Mouse (Mus musculus) hindbrain, embryonic 16.5 days (tissue): ENCODE results near the gene Opn5. TPM values are rescaled to one million over a fixed set of nuclear protein-coding genes. Genes with fewer than 3 reads are reported as not detected.

Experiments used
- ATAC-seq: fragments of 200-750 bp; cut with Nextera tagmentation; 2 replicates; pipeline ENCODE4 v1.8.0; 2017; ENCODE audit warnings: moderate TSS enrichment, moderate library complexity
- H3K27ac ChIP-seq: fragments of 300-500 bp; sonication (generic); 2 replicates; pipeline ENCODE4 v1.5.1; 2014; ENCODE audit warnings: low read depth, mild to moderate bottlenecking, control low read depth, low read length, moderate library complexity
- H3K27me3 ChIP-seq: fragments of 300-500 bp; sonication (generic); replicated peaks from 2 replicates; pipeline ENCODE4 v1.6.1; 2014; ENCODE audit warnings: low read length; ENCODE audit not compliant: control insufficient read depth, insufficient read depth
- H3K36me3 ChIP-seq: fragments of 300-500 bp; sonication (generic); 2 replicates; pipeline ENCODE4 v1.6.1; 2014; ENCODE audit warnings: mild to moderate bottlenecking, low read length, moderate library complexity, mixed read lengths; ENCODE audit not compliant: control insufficient read depth, insufficient read depth
- H3K4me1 ChIP-seq: fragments of 300-500 bp; sonication (generic); 2 replicates; pipeline ENCODE4 v1.6.1; 2014; ENCODE audit warnings: low read depth, low read length; ENCODE audit not compliant: control insufficient read depth, insufficient read depth
- H3K4me2 ChIP-seq: fragments of 300-500 bp; sonication (generic); 2 replicates; pipeline ENCODE4 v1.6.1; 2014; ENCODE audit warnings: mild to moderate bottlenecking, low read length, control low read depth, moderate library complexity
- H3K4me3 ChIP-seq: fragments of 300-500 bp; sonication (generic); 2 replicates; pipeline ENCODE4 v1.5.1; 2014; ENCODE audit warnings: mild to moderate bottlenecking, low read length, control low read depth, moderate library complexity
- H3K9ac ChIP-seq: fragments of 300-500 bp; sonication (generic); 2 replicates; pipeline ENCODE4 v1.6.1; 2014; ENCODE audit warnings: low read depth, mild to moderate bottlenecking, control low read depth, low read length, moderate library complexity
- H3K9me3 ChIP-seq: fragments of 300-500 bp; sonication (generic); 2 replicates; pipeline ENCODE4 v1.6.1; 2014; ENCODE audit warnings: mild to moderate bottlenecking, low read length, moderate library complexity; ENCODE audit not compliant: control insufficient read depth
- WGBS: fragments of 180-500 bp; shearing (Covaris S2); extraction: QIAGEN DNeasy Blood & Tissue Kit; methylation state at CpG from one replicate; pipeline ENCODE4 v1.1.7; 2014; 5-methylcytosine and 5-hydroxymethylcytosine counted together
- polyA plus RNA-seq: library from polyadenylated mRNA; unstranded; fragments of >200 nt; fragmentation: Nextera tagmentation; extraction: Ambion mirVana; gene quantifications from 2 replicates; pipeline ENCODE4 v1.2.1, GENCODE M21; 2015

The Opn5 gene
- polyA plus RNA-seq, 1 experiment from 2014 or later, result 0.10 TPM

DNA sequence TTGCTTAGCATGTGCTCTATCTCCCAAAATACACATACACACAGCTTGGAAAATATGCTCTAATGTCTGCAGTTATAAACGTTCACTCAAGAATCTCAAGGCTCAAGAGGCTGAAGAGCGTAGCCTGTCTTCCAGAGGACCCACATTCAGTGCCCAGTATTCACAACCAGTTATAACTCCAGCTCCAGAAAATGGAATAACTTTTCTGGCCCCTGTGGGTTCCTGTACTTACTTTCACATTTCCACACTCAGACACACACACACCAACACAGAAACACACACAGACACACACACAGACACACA, 28.2 kb downstream of the Opn5 start:
- no peak overlapping the region for H3K27ac ChIP-seq
- peak; percentile 27; the same call in 1 of the 2 replicates for ATAC-seq
- WGBS, result 62% methylated on average over 2 of the region's 2 CpGs

GRCm38 (mm10) chr17:42582281-42583028, 28.7 kb downstream of the Opn5 start:
- Histone ChIP-seq H3K27me3 (no peaks in the 10 kb centered on the region), H3K9ac (no peak overlapping the region), H3K9me3 (no peaks in the 10 kb centered on the region), H3K4me3 (no peak overlapping the region), H3K36me3 (no peaks in the 10 kb centered on the region), H3K4me1 (no peaks in the 10 kb centered on the region), H3K27ac (no peak overlapping the region), H3K4me2 (no peak overlapping the region)
- 25% methylated on average over 1 of the region's 1 CpGs for WGBS
- peak; percentile 75 for ATAC-seq

More for the DNA sequence above, 28.2 kb downstream of the Opn5 start:
- Histone ChIP-seq H3K27me3 (no peaks in the 10 kb centered on the region), H3K9me3 (no peaks in the 10 kb centered on the region), H3K9ac (no peak overlapping the region), H3K4me1 (no peaks in the 10 kb centered on the region), H3K4me2 (no peak overlapping the region), H3K4me3 (no peak overlapping the region), H3K36me3 (no peaks in the 10 kb centered on the region)

GRCm38 (mm10) chr17:42580623-42581022, 30.6 kb downstream of the Opn5 start:
- ATAC-seq, result no peak
- Histone ChIP-seq H3K27ac (no peak overlapping the region), H3K4me1 (no peaks in the 10 kb centered on the region), H3K4me3 (no peak overlapping the region), H3K27me3 (no peaks in the 10 kb centered on the region), H3K36me3 (no peaks in the 10 kb centered on the region), H3K9ac (no peak overlapping the region), H3K4me2 (no peak overlapping the region), H3K9me3 (no peaks in the 10 kb centered on the region)
- 81% methylated on average over 4 of the region's 4 CpGs for WGBS

DNA sequence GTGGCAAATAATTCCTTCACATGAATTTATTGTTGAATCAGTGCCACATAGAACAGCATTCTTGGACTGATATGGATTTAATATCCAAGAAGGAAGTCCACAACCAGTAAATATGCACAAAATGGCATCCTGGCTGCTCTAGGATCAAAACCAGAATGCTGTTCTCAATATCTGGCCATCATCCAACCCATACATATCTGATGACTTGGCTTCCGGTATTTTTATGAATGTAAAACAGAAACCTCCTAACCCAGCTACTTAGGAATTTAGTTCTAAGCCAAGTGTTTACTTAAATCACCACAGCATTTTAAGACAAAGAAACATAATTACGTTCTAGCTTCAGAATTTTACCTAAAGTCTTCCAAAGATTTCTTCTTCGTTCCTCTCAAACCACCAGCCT, 31.0 kb downstream of the Opn5 start:
- Histone ChIP-seq H3K9me3 (no peaks in the 10 kb centered on the region), H3K9ac (no peak overlapping the region), H3K27ac (no peak overlapping the region), H3K4me2 (no peak overlapping the region), H3K36me3 (no peaks in the 10 kb centered on the region), H3K4me1 (no peaks in the 10 kb centered on the region), H3K4me3 (no peak overlapping the region), H3K27me3 (no peaks in the 10 kb centered on the region)
- ATAC-seq, result no peak
- 83% methylated on average over 3 of the region's 3 CpGs for WGBS

DNA sequence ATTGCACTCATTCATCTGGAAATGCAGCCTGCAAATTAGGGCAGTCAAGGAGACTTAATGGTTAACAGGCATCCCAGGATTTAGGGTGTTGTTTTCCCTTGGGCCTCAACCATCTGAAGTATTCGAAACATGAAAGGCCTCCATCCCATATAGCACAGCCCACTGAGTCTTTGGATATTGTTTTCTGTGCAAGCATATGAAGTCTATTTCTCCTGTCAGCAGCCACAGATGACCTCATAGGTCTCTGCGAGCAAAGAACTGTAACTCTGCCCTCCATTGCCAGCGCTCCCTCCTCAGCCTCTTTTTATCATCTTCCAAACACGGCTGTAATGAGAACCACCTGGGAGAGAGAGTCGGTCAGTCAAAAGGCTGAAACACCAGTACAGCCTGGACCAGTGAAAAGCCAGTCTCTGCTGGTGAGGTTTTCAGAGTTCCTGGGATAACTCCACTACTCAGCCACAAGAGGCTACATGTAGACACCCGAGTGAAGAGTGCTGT, 34.5 kb downstream of the Opn5 start:
- ATAC-seq, result no peak
- 55% methylated on average over 6 of the region's 6 CpGs for WGBS
- H3K27me3 ChIP-seq, result no peaks in the 10 kb centered on the region

GRCm38 (mm10) chr17:42573786-42574185, 37.4 kb downstream of the Opn5 start:
- 94% methylated on average over 8 of the region's 8 CpGs for WGBS

More for the DNA sequence above, 34.5 kb downstream of the Opn5 start:
- Histone ChIP-seq H3K9ac (no peak overlapping the region), H3K27ac (no peak overlapping the region), H3K4me1 (no peaks in the 10 kb centered on the region), H3K9me3 (no peaks in the 10 kb centered on the region), H3K36me3 (no peaks in the 10 kb centered on the region), H3K4me3 (no peak overlapping the region), H3K4me2 (no peak overlapping the region)

DNA sequence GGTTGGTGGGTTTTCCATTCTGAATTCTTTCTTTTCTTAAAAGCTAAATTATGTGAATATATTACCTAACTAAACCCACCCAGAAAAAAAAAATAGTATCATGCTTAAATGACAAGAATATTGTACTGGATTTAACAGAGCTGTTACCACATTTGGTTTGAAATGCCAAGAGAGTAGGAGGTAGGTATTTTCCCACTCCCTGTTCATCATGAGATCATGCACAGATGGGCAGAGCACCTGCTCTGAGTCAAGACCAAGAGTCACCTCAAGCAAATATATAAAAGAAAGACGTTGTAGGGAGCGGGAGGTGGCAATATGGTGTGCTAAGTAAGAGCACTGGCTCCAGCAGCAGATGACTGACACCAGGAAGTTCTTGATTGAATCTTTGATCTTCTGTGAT, 61.6 kb downstream of the Opn5 start:
- no peak overlapping the region for H3K4me2 ChIP-seq
- H3K27me3 ChIP-seq, result no peaks in the 10 kb centered on the region
- H3K4me1 ChIP-seq, result no peaks in the 10 kb centered on the region
- ATAC-seq, result no peak
- no peak overlapping the region for H3K27ac ChIP-seq
- H3K9me3 ChIP-seq, result no peaks in the 10 kb centered on the region
- no peak overlapping the region for H3K4me3 ChIP-seq
- WGBS, result 91% methylated on average over 2 of the region's 2 CpGs
- H3K9ac ChIP-seq, result no peak overlapping the region
- H3K36me3 ChIP-seq, result no peaks in the 10 kb centered on the region

More at GRCm38 (mm10) chr17:42573786-42574185, 37.4 kb downstream of the Opn5 start:
- H3K4me2 ChIP-seq, result no peak overlapping the region
- H3K27ac ChIP-seq, result no peak overlapping the region
- H3K36me3 ChIP-seq, result no peaks in the 10 kb centered on the region
- H3K9ac ChIP-seq, result no peak overlapping the region
- no peaks in the 10 kb centered on the region for H3K9me3 ChIP-seq
- H3K27me3 ChIP-seq, result no peaks in the 10 kb centered on the region
- ATAC-seq, result no peak
- no peak overlapping the region for H3K4me3 ChIP-seq
- H3K4me1 ChIP-seq, result no peaks in the 10 kb centered on the region

DNA sequence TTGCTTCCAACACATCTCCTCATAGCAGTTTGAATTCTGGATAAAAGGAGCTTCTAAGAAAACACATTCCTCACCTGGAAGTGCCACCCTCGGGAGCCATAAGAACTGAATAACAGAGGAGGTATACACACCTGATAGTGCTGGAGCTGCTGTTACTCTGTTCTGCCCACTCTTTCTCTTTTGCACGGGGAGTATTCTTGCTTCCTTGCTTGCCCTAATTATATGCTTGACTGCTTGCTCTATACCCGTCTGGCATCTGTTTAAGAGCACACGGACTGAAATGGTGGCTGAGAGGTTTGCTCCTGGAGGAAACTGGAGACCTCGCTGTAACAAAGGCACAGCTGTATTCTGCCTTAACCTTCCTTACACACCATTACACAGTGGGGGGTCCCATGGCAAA, 81.0 kb downstream of the Opn5 start:
- Histone ChIP-seq H3K4me2 (no peak overlapping the region), H3K27ac (no peak overlapping the region), H3K4me1 (no peaks in the 10 kb centered on the region), H3K27me3 (no peaks in the 10 kb centered on the region), H3K4me3 (no peak overlapping the region), H3K9ac (no peak overlapping the region), H3K36me3 (no peaks in the 10 kb centered on the region), H3K9me3 (no peaks in the 10 kb centered on the region)
- ATAC-seq, result no peak
- WGBS, result 31% methylated on average over 5 of the region's 5 CpGs

GRCm38 (mm10) chr17:42509356-42510262, 101.6 kb downstream of the Opn5 start:
- ATAC-seq, result peak; percentile 20; the same call in 1 of the 2 replicates
- Histone ChIP-seq H3K4me2 (no peak overlapping the region), H3K27ac (no peak overlapping the region)

More at GRCm38 (mm10) chr17:42509356-42510262, 101.6 kb downstream of the Opn5 start:
- no peak overlapping the region for H3K9ac ChIP-seq
- H3K9me3 ChIP-seq, result no peaks in the 10 kb centered on the region
- H3K4me3 ChIP-seq, result no peak overlapping the region
- 61% methylated on average over 9 of the region's 9 CpGs for WGBS
- no peaks in the 10 kb centered on the region for H3K27me3 ChIP-seq
- no peaks in the 10 kb centered on the region for H3K36me3 ChIP-seq
- H3K4me1 ChIP-seq, result no peaks in the 10 kb centered on the region
